Mouse (Mus musculus): ENCODE measurements around the gene Abcb4.

- TF ChIP-seq CTCF (IDR thresholded peaks at IDR 0.05; ENCODE audit: borderline replicate concordance, extremely low read depth, insufficient read depth, insufficient read length) (no peak), POLR2A (IDR thresholded peaks at IDR 0.05; ENCODE audit: borderline replicate concordance, extremely low read depth, insufficient read depth, insufficient read length, poor library complexity, severe bottlenecking) (no peak)
Measured at GRCm38 (mm10) chr5:8863580-8864337, 29.8 kb upstream of the Abcb4 start.
